Mouse (Mus musculus) bone marrow, adult 2 months (tissue): Measurements from ENCODE around the gene Abhd14b. TPM values are rescaled to one million over a fixed set of nuclear protein-coding genes. Genes with fewer than 3 reads are reported as not detected.

Experiments used
- H3K27ac ChIP-seq: fragments of 200-500 bp; 2 replicates; pipeline ENCODE4 v1.5.1; 2012; ENCODE audit warnings: low read depth, mild to moderate bottlenecking, control low read depth, inconsistent platforms, low read length; ENCODE audit not compliant: control insufficient read depth, poor library complexity, insufficient read depth
- H3K4me1 ChIP-seq: fragments of 200-500 bp; 2 replicates; pipeline ENCODE4 v1.6.1; 2011; ENCODE audit warnings: low read length; ENCODE audit not compliant: control insufficient read depth, insufficient read depth
- H3K4me3 ChIP-seq: fragments of 200-500 bp; replicated peaks from 2 replicates; pipeline ENCODE3; 2011; ENCODE audit warnings: mild to moderate bottlenecking, low read depth, low read length, control low read depth; ENCODE audit not compliant: control insufficient read depth
- CTCF ChIP-seq: fragments of 200-500 bp; IDR thresholded peaks from 2 replicates; pipeline ENCODE4 v1.5.1; 2011; ENCODE audit warnings: low read length, control low read depth; ENCODE audit not compliant: control insufficient read depth, insufficient read depth
- POLR2A ChIP-seq: fragments of 200-500 bp; IDR thresholded peaks from 2 replicates; pipeline ENCODE4 v1.6.1; 2011; ENCODE audit warnings: low read depth, mild to moderate bottlenecking, control low read depth, low read length, borderline replicate concordance; ENCODE audit not compliant: control insufficient read depth
- WGBS: fragments of 180-500 bp; shearing (Covaris S2); methylation state at CpG from one replicate; pipeline ENCODE4 v1.1.7; 2018; 5-methylcytosine and 5-hydroxymethylcytosine counted together
- polyA plus RNA-seq: library from polyadenylated mRNA; stranded (reverse); fragments of >200 nt; gene quantifications from 2 replicates; pipeline ENCODE4 v1.2.4, GENCODE M21; 2011; ENCODE audit warnings: low replicate concordance; ENCODE audit not compliant: missing spikeins, insufficient read depth, insufficient read length

Abhd14b gene
- polyA plus RNA-seq, 1 experiment, result 6.5 TPM

DNA sequence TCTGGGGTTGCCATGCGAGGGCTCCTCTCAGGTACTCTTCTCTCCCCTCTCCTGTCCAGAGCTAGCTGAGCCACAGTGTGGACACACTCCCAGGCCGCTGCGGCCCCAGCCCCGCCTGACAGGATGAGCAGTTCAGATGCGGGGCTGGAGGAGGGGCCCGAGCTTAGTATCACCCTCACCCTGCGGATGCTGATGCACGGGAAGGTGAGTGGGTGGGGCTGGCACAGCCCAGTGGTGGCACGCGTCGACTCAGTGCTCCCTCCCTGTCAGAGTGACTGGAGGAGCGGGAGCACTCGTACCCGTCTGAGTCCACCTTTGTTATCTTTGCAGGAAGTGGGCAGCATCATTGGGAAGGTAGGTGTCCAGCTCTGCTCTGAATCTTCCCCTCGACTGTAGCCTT lies 12.7 kb downstream of the Abhd14b start:
- Histone ChIP-seq H3K27ac (no peak overlapping the region), H3K4me1 (no peaks in the 10 kb centered on the region), H3K4me3 (no peak overlapping the region)
- no peak for TF ChIP-seq POLR2A
- TF ChIP-seq CTCF, result no peak
- WGBS, result 86% methylated on average over 15 of the region's 15 CpGs

DNA sequence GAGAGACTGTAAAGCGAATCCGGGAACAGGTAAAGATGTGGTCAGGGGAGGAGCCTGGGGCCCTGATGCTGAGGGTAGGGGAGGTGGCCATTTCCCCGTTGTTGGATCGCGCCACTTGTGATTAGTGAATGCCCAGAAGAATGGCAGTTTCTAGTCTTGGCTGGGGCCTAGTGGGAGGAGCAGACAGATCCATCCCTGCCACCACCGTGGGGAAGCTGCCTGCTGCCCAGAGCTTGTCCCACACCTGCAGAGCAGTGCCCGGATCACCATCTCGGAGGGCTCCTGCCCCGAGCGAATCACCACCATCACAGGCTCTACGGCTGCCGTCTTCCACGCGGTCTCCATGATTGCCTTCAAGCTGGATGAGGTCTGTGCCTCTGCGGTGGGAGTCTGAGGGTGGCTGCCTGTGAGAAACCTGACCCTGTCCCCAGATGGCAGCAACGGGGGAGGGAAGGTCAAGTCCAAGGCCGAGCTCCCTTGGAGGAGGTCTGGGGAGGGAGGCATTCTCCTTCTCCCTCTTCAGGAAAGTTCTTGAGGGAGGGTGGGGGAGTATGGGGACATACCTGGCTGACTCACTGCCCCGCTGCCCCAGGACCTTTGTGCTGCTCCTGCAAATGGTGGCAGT lies 13.3 kb downstream of the Abhd14b start:
- no peak overlapping the region for H3K27ac ChIP-seq
- no peaks in the 10 kb centered on the region for H3K4me1 ChIP-seq
- no peak for TF ChIP-seq POLR2A
- no peak for TF ChIP-seq CTCF
- no peak overlapping the region for H3K4me3 ChIP-seq
- 84% methylated on average over 18 of the region's 18 CpGs for WGBS

GRCm38 (mm10) chr9:106461026-106461415 lies 13.8 kb downstream of the Abhd14b start:
- H3K4me3 ChIP-seq, result no peak overlapping the region
- WGBS, result 91% methylated on average over 9 of the region's 9 CpGs
- no peaks in the 10 kb centered on the region for H3K4me1 ChIP-seq
- TF ChIP-seq CTCF (no peak), POLR2A (no peak)
- no peak overlapping the region for H3K27ac ChIP-seq

DNA sequence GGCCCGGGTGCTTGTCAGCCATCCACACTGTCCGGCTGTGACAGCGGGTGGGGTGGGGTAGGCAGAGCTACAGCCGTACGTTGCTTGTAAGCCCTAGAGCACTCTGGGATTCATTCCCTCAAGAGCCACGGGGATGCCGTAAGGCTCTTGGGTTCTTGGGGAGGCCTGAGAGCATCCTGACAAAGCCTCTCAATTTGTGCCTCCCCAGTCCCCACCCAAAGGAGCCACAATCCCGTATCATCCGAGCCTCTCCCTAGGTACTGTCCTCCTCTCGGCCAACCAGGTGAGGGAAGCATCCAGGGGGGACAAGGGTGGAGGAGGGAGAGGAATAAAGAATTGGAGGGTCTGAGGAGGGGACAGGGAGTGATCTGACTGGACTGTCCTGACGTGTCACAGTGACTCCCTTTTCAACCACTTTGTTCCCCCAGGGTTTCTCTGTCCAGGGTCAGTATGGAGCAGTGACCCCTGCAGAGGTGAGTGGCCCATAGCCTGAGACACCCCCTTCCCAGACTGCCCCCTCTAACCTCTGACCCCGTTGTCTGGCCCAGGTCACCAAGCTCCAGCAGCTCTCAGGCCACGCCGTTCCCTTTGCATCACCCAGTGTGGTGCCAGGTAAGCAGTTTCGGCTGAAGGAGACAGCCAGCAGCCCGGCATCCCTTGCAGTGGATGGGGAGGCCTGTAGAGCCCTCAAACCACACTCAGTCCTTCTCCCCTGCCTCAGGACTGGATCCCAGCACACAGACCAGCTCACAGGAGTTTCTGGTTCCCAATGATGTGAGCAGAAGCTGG lies 14.6 kb downstream of the Abhd14b start:
- H3K27ac ChIP-seq, result no peak overlapping the region
- WGBS, result 87% methylated on average over 16 of the region's 16 CpGs
- no peaks in the 10 kb centered on the region for H3K4me1 ChIP-seq
- no peak overlapping the region for H3K4me3 ChIP-seq
- TF ChIP-seq POLR2A, result no peak
- TF ChIP-seq CTCF, result no peak

DNA sequence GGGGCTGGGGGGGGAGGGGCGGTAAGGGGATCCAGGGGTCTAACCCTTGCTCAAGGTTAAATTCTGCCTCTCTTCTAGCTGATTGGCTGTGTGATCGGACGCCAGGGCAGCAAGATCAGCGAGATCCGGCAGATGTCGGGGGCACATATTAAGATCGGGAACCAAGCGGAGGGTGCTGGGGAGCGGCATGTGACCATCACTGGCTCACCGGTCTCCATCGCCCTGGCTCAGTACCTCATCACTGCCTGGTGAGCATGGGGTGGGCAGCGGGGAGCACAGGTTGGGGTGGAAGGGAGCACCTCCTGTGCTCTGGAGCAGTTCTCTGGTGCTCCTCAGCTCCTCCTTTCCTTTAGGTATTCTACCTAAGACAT lies 15.2 kb downstream of the Abhd14b start:
- no peak for TF ChIP-seq POLR2A
- TF ChIP-seq CTCF, result no peak

DNA sequence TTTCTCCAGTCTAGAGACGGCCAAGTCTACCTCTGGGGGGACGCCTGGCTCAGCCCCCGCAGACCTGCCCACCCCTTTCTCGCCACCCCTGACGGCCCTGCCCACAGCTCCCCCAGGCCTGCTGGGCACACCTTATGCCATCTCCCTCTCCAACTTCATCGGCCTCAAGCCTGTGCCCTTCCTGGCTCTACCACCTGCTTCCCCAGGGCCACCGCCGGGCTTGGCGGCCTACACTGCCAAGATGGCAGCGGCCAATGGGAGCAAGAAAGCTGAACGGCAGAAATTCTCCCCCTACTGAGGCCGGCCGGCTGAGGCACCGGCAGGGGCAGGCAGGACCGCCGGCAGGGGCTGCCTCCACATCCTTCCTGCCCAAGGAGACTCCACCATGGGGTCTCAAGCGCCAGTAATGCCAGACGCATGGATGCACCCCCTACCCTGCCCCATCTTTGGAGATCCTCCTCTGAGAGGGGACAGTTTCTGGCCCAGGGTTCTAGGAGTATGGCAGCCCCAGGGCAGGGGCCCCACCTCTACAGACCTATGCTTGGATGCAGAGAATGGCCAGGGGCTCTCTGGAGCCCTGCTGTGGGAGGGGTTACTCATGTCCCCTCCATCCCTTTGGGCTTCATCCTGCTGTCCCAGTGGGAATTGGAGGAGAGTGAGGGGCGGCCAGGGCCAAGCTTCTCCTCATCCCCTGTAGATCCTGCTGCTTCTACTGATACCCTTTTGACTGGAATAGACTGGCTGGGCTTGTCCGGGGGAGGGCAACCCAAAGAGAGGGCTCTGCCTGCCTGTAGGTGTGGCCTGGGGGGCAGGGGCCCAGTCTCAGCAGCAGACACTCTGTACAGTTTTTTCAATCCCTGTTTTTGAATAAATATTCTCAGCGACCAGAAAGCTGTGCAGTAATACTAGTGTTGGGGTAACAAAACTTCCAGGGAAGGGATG lies 16.1 kb downstream of the Abhd14b start:
- 86% methylated on average over 21 of the region's 21 CpGs for WGBS
- no peak for TF ChIP-seq POLR2A
- no peak for TF ChIP-seq CTCF
- no peaks in the 10 kb centered on the region for H3K4me1 ChIP-seq
- no peak overlapping the region for H3K4me3 ChIP-seq
- H3K27ac ChIP-seq, result no peak overlapping the region; the same call in 1 of the 2 replicates

More for the DNA sequence above, 15.2 kb downstream of the Abhd14b start:
- WGBS, result 90% methylated on average over 12 of the region's 12 CpGs
- H3K27ac ChIP-seq, result no peak overlapping the region
- no peaks in the 10 kb centered on the region for H3K4me1 ChIP-seq
- H3K4me3 ChIP-seq, result no peak overlapping the region

DNA sequence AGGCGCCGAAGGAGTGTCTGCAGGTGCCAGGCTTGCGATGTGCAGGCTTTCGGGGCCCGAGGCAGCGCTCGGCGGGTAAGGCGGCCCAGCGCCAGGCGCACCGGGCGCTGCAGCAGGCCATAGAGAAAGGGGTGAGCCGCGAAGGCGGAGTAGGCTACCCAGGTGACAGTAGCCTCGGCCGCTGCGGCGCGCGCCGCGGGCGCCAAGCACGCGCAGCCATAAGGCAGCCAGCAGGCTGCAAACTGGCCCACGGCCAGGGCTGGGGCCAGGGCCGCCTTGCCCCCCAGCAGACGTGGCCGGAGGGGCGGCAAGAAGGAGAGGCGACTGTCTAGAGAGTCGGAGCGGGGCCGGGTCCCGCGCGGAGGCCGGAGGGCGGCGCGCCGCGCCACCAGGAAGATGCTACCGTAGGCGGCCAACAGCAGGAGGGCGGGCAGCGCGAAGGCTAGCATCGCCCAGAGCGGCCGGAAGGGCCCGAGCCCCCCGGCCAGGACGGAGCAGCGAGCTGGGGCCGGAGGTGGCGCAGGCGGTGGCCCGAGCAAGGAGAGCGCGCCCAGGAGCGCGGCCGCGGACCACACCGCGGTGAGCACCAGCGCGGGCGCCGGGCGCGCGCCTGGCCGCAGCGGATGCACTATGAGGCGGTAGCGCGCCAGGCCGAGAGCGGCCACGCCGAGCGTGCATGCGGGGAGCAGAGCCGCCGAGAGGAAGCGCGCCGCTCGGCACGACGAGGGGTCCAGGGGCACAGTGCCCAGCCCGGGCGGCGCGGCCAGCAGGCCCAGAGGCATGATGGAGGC lies 17.7 kb downstream of the Abhd14b start:
- no peak for TF ChIP-seq CTCF
- TF ChIP-seq POLR2A, result no peak
- WGBS, result 2% methylated on average over 99 of the region's 99 CpGs
- Histone ChIP-seq H3K27ac (no peak overlapping the region), H3K4me1 (no peaks in the 10 kb centered on the region), H3K4me3 (no peak overlapping the region)
